Comparison of ENCODE assay signal across 28 mouse cellular contexts in genomic region chr9:22824910-22825309, GRCm38 (mm10).
A peak's percentile ranks its signal among the peaks of the same experiment; 100 is the strongest.
DNase-seq lines count a peak whose midpoint lies in the region; ATAC-seq and TF ChIP-seq lines count a peak whose summit lies in the region.
"Had no signal": no experiment of that assay in that cellular context is flagged by ENCODE, and none has a peak within 500 bp of the region (broad histone marks: within the 10 kb centered on the region; RNA-seq: fewer than 3 reads in every experiment).

No protein-coding gene starts in this region.

- TF ChIP-seq CTCF in left cerebral cortex, adult 2 months (IDR thresholded peaks at IDR 0.05) = no peak

- H3K27me3 ChIP-seq in forebrain, embryonic 11.5 days (ENCODE audit: control insufficient read depth, insufficient read depth, low read length) = no peaks in the 10 kb centered on the region
- peaks cover 19% of the 10 kb centered on the region; the same call in 1 of the 2 replicates for H3K27me3 ChIP-seq in forebrain, embryonic 15.5 days
- H3K27me3 ChIP-seq in midbrain, embryonic 10.5 days (ENCODE audit: low read depth, poor library complexity, severe bottlenecking) = peaks cover 52% of the 10 kb centered on the region
- no peaks in the 10 kb centered on the region for H3K27me3 ChIP-seq in midbrain, embryonic 16.5 days (ENCODE audit: control insufficient read depth, insufficient read depth, low read depth, low read length)
- H3K27me3 ChIP-seq: neural tube, embryonic 13.5 days; stomach, embryonic 15.5 days had no signal

- peak; percentile 34; the same call in 1 of the 2 replicates for ATAC-seq in forebrain, embryonic 11.5 days (replicated peaks; ENCODE audit: low FRiP score)
- no peak for ATAC-seq in forebrain, embryonic 15.5 days (replicated peaks)
- no peak for ATAC-seq in midbrain, embryonic 16.5 days
- ATAC-seq: CD4-positive, CD25-positive, alpha-beta regulatory T cell, adult 4 months; forebrain, embryonic 13.5 days; intestine, postnatal 0 days; lung, postnatal 0 days had no signal

- no peak overlapping the region for H3K9ac ChIP-seq in forebrain, embryonic 11.5 days (ENCODE audit: low read length)
- no peak overlapping the region for H3K9ac ChIP-seq in forebrain, embryonic 15.5 days (replicated peaks)
- H3K9ac ChIP-seq in midbrain, embryonic 16.5 days (ENCODE audit: low read depth, low read length) = no peak overlapping the region
- H3K9ac ChIP-seq: forebrain, embryonic 13.5 days; liver, embryonic 14.5 days; neural tube, embryonic 13.5 days; stomach, embryonic 15.5 days had no signal

- 14% methylated on average over 8 of the region's 8 CpGs for WGBS in forebrain, embryonic 11.5 days
- WGBS in forebrain, embryonic 15.5 days = 24% methylated on average over 8 of the region's 8 CpGs
- 26% methylated on average over 8 of the region's 8 CpGs for WGBS in midbrain, embryonic 10.5 days
- 19% methylated on average over 8 of the region's 8 CpGs for WGBS in midbrain, embryonic 16.5 days

- no peak for DNase-seq in forebrain, embryonic 11.5 days (ENCODE audit: low spot score)
- DNase-seq in left cerebral cortex, postnatal 4 days = peak; percentile 12
- DNase-seq in left cerebral cortex, adult 2 months (ENCODE audit: extremely low spot score in 1 of 2, low spot score in 2 of 2) = no peak
- DNase-seq in midbrain, embryonic 10.5 days (ENCODE audit: low spot score) = no peak
- peak; percentile 33 for DNase-seq in adipocyte (ENCODE audit: low spot score)
- no peak for DNase-seq in thymus, postnatal 14 days
- DNase-seq: adrenal gland, postnatal 25 days; cerebellum, adult 11-12 months; cerebellum, postnatal 14 days; gastrocnemius, postnatal 25 days; heart, adult 18-20 months; heart, postnatal 4 days; kidney, adult 9 months; kidney, postnatal 10 days; layer of hippocampus, postnatal 36 days; liver; right cerebral cortex, postnatal 14 days had no signal

- H3K9me3 ChIP-seq in forebrain, embryonic 11.5 days (ENCODE audit: control insufficient read depth, low read length) = no peaks in the 10 kb centered on the region
- no peaks in the 10 kb centered on the region for H3K9me3 ChIP-seq in forebrain, embryonic 15.5 days
- no peaks in the 10 kb centered on the region for H3K9me3 ChIP-seq in midbrain, embryonic 10.5 days (replicated peaks)
- H3K9me3 ChIP-seq in midbrain, embryonic 16.5 days (replicated peaks; ENCODE audit: control insufficient read depth, low read length, poor library complexity, severe bottlenecking) = no peaks in the 10 kb centered on the region
- H3K9me3 ChIP-seq: forebrain, embryonic 13.5 days; neural tube, embryonic 13.5 days; stomach, embryonic 15.5 days had no signal

- H3K4me2 ChIP-seq in forebrain, embryonic 11.5 days (ENCODE audit: low read depth, low read length, severe bottlenecking) = no peak overlapping the region
- H3K4me2 ChIP-seq in forebrain, embryonic 15.5 days (replicated peaks) = no peak overlapping the region
- no peak overlapping the region for H3K4me2 ChIP-seq in midbrain, embryonic 16.5 days (ENCODE audit: low read length)
- H3K4me2 ChIP-seq: forebrain, embryonic 13.5 days; heart, embryonic 11.5 days; neural tube, embryonic 13.5 days; stomach, embryonic 15.5 days had no signal

- no peak overlapping the region for H3K27ac ChIP-seq in forebrain, embryonic 11.5 days (ENCODE audit: low read depth, low read length)
- no peak overlapping the region for H3K27ac ChIP-seq in forebrain, embryonic 15.5 days (replicated peaks)
- H3K27ac ChIP-seq in left cerebral cortex, adult 2 months = no peak overlapping the region
- H3K27ac ChIP-seq in midbrain, embryonic 10.5 days (replicated peaks) = peak overlapping the region; percentile 33; the same call in 1 of the 2 replicates
- H3K27ac ChIP-seq in midbrain, embryonic 16.5 days (ENCODE audit: low read length) = no peak overlapping the region
- H3K27ac ChIP-seq: forebrain, embryonic 13.5 days; liver, embryonic 14.5 days; neural tube, embryonic 13.5 days; stomach, embryonic 15.5 days had no signal

- no peak overlapping the region for H3K4me3 ChIP-seq in forebrain, embryonic 11.5 days (ENCODE audit: low read depth, low read length)
- H3K4me3 ChIP-seq in forebrain, embryonic 15.5 days = no peak overlapping the region
- no peak overlapping the region for H3K4me3 ChIP-seq in left cerebral cortex, adult 2 months
- no peak overlapping the region for H3K4me3 ChIP-seq in midbrain, embryonic 10.5 days
- no peak overlapping the region for H3K4me3 ChIP-seq in midbrain, embryonic 16.5 days (ENCODE audit: low read depth, low read length)
- H3K4me3 ChIP-seq: erythroblast, embryonic 14.5 days; forebrain, embryonic 13.5 days; neural tube, embryonic 13.5 days; stomach, embryonic 15.5 days had no signal

- H3K36me3 ChIP-seq in forebrain, embryonic 11.5 days (ENCODE audit: control insufficient read depth, insufficient read depth, low read length) = no peaks in the 10 kb centered on the region
- H3K36me3 ChIP-seq in forebrain, embryonic 15.5 days = no peaks in the 10 kb centered on the region
- H3K36me3 ChIP-seq in midbrain, embryonic 10.5 days = no peaks in the 10 kb centered on the region
- H3K36me3 ChIP-seq in midbrain, embryonic 16.5 days (ENCODE audit: control insufficient read depth, insufficient read depth, low read length) = no peaks in the 10 kb centered on the region
- H3K36me3 ChIP-seq: neural tube, embryonic 13.5 days; stomach, embryonic 15.5 days had no signal

- intact Hi-C loops in left cerebral cortex, postnatal 4 days (cut with DNase I) = no loop called here
- intact Hi-C loops in left cerebral cortex, adult 2 months (cut with DNase I) = no loop called here

- peaks cover 2% of the 10 kb centered on the region; the same call in 1 of the 2 replicates for H3K4me1 ChIP-seq in forebrain, embryonic 11.5 days (replicated peaks; ENCODE audit: control insufficient read depth, insufficient read depth, low read length)
- peaks cover 30% of the 10 kb centered on the region for H3K4me1 ChIP-seq in forebrain, embryonic 15.5 days
- peaks cover 27% of the 10 kb centered on the region for H3K4me1 ChIP-seq in midbrain, embryonic 10.5 days
- H3K4me1 ChIP-seq in midbrain, embryonic 16.5 days (ENCODE audit: control insufficient read depth, insufficient read depth, low read length) = no peaks in the 10 kb centered on the region

Comparison
In these comparisons a context has a peak if more than half of its experiments do, and no peak if none do; other contexts are left out.
1. DNase-seq: peak in left cerebral cortex, postnatal 4 days (single experiment) and adipocyte (single experiment); none in forebrain, embryonic 11.5 days (single experiment), left cerebral cortex, adult 2 months (0 of 2), midbrain, embryonic 10.5 days (single experiment) and thymus, postnatal 14 days (single experiment).